Mouse (Mus musculus): ENCODE results near the gene Negr1.

The Negr1 gene

DNA sequence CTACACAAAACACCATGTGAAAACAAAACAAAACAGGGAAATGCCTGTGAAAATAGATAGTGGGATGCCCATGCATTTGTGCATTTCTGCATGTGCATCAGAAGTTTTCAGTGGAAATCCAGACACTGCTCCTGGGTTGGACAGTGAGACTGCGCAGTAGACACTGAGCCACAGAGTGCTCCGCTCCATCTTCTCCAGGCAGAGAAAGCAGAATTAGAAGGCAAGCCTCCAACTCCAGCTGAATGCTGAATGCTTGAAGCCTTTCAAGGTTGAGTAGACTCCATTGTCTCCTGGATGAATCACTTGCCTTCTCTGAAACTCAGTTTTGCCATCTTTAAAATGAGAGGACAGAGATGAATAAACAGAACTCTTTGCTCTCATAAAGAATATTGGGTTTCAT is 546.6 kb downstream of the Negr1 start:
- DNase-seq (ENCODE audit: low read depth): no peak

DNA sequence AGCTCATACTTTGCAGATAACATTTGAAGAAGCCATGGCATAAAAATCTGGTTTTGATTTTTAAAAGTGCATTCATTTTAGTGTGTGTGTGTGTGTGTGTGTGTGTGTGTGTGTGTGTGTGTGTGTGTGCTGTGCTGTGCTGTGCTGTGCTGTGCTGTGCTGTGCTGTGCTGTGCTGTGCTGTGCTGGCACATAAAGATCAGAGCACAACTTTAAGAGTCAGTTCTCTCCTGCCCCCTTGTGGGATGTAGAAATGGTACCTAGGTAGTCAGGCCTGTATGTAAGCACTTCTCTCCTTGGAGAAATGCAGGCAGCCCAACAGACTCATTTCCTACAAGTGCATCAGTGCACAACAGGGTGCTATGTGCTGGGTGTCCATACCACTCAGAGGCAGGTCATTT is 547.7 kb downstream of the Negr1 start:
- no peak for DNase-seq (ENCODE audit: low read depth)

DNA sequence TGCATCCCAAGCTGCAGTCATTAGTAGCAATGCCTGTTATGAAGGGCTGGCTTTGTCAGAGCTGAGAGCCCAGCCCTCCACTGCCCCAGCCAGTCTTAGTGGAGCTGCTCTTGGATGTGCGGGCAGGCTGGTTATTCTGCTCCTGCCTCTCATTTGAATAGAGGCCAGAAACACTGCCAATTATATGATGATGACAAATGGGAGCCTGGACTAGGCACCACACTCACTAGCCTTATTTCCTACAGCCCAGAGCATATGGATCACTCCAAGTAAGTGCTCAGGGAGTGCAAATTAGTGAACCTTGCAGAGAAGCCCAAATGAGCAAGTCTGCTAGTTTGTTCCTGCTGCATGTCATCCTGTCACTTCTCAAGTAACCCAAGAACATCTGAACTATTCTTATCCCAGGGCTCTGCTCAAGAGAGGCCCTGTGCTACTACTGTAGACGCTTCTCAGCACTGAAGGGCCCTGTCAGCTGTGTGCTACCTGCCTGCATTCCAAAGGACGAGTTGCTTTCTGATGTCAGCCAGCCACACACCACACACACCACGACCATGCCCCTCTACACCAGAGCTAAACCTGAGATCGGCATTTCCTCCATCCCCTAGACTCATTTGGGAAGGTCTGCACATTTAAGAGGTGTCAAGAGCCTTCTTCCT is 553.6 kb downstream of the Negr1 start:
- DNase-seq (ENCODE audit: low read depth): no peak

DNA sequence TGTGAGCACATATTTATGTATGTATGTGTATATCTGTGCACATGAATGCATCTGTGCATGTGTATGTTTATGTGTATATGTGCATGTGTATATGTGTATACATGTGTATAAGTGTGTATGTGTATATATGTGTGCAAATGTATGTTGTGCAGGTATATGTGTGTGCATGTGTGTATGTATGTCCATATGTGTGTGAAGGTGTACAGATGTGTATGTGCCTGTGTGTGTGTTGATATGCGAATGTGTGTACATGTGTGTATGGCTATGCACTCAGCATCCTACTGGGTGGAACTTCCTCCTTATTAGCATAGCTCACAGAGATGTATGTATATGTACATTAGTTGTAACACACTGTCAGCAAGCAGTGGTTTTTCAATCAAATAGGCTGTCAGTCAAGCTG is 554.4 kb downstream of the Negr1 start:
- DNase-seq (ENCODE audit: low read depth): no peak

DNA sequence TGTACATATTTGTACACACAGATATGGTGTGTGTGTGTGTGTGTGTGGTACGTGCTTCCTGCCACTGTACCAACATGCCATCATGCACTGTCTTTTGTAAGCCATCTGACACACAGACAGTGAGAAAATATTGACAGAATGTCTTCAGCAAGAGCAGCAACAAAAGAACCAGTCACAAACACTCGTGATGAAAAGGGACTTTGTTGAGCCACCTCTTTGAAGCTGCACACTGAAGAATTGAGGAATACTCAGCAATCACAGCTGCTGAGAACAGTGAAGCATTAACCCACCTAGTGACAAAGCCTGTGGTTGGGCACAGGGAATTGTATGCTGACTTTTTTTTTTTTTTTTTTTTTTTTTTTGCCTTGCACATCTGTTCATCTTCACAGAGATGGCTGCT is 558.3 kb downstream of the Negr1 start:
- no peak for DNase-seq (ENCODE audit: low read depth)

DNA sequence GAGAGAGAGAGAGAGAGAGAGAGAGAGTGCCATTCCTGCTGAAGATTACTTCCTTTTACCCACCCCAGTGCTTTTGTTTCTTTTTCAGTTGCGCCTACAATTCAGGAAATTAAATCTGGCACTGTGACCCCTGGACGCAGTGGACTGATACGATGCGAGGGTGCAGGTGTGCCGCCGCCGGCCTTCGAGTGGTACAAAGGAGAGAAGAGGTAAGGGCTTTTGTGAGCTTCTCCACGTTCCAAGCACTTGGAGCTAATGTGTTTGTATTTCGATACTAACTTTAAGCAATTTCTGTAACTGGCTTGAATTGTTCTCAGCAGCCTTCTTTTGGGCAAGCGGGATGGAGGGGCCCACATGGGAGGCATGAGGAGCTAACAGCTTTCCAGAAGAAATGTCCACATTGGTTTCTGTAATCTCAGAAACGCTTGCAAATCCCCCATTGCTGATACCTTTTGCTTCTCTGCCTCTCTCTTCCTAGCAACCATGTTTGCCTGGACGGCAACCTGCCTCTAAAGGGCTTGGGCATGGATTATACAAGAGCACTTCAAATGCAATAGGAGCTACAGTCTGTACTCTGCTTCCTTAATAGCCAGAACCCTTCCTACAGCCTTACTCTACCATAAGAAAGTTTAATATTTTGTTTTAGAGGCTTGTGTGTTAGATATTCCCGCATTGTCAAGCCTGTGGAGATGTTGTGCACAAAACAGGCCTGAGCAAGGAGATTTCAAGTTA is 584.7 kb downstream of the Negr1 start:
- DNase-seq (ENCODE audit: low read depth): no peak

DNA sequence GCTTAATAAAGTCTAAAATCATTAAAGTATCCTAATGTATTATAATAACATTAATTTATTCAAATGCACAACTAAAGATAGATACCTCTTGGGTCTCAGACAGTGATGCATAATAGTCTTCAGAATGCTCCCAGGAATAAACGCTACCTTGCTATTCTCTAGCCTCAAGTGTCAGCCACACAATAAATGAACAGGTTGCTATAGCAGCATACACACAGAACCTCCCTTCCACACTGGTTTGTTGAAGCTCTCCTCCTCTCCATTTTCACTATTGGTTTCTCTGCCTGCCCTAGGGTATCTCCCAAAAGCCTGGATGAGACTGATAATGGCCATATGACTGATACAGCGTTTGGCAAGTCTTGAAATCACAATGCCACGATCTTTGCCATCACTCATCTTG is 593.3 kb downstream of the Negr1 start:
- no peak for DNase-seq (ENCODE audit: low read depth)

DNA sequence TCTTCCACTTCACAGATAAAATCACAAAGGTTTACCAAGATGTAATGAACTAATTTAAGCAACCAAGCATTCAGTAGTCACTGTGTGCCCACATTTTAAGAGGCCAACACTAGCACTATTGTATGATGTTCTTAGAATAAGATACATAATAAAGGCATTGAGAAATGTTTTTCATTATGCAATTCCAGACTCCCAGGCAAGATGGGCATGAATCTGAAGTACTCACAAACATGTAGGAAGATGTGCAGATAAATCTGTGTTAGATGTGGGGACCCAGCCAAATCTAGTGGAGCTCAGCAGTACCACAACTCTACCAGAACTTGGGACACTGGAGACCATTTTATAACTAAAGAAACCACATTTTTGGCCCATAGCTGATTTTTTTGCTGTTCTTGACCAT is 593.9 kb downstream of the Negr1 start:
- no peak for DNase-seq (ENCODE audit: low read depth)

DNA sequence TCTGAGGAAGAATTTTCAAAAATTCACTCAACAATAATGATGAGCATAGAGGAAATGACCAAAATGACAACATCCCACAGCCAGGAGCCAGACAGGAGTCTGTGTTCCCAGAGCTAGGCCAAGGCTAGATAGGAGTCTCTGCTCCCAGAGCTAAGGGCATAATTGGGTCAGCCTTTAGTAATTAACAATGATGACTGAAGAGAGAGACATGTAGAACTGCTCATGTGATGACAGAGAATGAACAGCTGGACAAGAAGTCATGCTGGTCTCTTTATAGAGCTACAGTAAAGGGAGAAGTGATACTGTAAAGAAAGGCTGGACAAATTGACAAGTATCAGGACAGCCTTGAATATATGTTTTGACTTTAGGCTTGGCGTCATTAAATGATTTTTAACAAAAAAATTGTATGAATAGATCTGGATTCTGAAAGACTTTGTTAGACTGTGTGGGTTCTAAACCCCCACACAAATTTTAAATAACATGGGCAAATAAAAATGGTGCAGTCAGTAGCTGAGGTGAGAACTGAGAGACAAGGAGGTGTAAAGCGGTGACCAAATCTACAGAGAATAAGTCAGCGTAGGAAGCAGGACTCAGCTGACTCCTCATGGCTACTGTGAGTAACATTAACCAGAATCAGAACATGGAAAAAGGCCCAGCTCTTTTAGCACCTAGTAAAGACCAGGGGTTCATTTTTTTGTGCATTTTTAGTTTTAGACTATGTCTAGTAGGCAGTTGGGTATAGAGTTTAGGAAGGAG is 603.4 kb downstream of the Negr1 start:
- no peak for DNase-seq (ENCODE audit: low read depth)

DNA sequence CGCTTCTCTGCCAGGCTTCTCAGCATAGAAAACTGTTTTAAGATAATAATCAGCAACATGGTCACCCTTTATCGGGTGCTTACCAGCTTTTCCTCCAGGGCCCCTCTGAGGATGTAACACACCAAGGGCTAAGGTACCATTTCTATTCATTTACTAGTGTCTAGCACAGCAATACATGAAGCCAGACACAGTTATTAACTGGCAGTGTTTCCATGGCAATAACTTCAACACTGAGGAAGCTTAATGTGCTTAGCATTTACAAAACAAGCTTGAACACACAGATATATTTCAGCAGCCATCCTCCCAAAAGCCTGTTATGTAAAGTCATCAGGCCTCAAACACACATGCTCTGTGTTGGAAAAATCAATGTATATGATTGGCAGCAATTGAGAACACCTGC is 620.4 kb downstream of the Negr1 start:
- DNase-seq (ENCODE audit: low read depth): no peak

DNA sequence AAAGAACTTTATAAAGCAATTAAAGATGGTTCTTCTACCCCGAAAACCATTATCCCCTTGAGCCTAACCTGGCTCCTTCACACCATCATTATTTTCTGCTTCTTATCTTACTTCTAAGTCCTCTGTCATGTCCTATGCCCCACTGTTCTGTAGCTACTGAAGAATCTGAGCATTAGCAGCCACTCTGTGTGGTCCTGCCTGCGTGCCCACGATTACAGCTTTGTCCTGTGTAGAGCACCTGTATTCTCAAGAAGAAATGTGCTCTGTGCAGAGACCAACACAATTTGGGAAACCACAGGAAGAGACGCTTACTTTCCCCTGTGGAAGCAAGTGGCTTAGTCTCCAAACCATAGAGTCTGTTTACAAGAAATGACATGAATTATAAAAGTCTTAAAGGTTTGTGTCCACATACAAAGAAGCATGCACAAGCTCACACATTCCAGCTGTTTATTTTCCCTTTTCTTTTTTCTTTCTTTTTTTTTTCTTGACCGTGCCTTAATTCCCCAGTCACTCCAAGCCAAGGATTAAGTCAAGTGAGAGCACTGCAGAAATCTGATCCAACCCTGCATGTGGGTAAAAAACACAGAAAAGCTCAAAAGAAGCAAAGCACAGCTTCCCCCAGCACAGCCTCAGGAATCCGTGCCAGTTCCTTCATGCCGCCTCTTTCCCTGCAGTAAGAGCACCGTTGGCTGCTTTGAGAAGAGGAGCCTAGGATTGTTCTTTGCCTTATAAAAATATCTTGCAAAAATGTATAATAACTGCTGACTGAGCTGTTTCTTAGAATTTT is 627.5 kb downstream of the Negr1 start:
- no peak for DNase-seq (ENCODE audit: low read depth)

DNA sequence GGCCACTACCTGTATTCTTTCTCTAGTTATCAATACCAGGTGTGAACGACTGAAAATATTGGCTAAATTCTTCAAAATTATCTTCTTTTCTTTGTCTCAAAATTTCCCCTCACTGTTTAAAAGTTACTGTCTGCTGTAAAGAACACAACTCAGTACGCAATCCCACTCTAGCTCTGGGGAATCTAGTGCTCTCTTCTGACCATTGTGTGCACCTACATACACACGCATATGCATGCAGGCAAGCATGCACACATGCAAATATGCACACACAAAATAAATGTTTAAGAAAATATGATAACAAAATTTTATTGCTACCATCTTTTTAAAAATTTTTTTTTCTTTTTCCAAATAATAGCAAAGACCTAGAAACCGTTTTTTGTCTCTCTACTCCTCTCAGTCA is 628.2 kb downstream of the Negr1 start:
- DNase-seq (ENCODE audit: low read depth): no peak

DNA sequence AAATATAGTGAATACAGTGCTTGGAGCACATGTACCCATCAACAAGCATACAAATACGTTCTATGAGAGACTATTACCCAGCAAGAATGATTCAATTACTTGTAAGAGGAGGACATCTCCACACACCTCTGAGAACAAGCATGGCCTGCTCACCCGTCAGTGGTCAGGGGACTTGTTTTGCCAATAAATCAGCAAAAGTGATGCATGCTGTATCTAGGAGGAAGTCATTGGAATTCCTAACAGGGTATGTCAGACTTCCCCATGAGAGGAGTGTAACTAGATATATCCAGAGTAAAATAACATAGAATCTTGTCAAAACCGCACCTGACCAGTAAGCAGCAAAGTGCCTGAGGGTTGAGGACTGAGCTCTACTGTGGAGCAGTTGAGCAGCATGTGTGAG is 629.0 kb downstream of the Negr1 start:
- no peak for DNase-seq (ENCODE audit: low read depth)

DNA sequence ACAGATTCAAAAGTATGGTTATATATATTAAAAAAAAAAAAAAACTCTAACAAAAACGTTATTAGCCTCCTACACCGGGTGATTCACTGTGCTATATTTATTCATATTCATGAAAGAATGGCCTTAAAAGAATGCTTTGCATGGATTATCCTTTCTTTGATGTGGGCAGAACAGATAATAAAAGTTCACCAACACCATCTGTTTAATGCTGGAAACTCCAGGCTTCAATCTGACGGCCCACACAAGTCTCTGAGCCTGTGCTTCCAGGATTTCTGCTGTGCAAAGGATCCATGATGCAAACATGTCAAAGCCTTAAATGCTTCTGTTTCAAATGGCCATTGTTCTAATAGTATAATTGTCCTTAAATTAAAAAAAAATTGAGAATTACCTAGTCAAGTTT is 630.4 kb downstream of the Negr1 start:
- DNase-seq (ENCODE audit: low read depth): no peak

DNA sequence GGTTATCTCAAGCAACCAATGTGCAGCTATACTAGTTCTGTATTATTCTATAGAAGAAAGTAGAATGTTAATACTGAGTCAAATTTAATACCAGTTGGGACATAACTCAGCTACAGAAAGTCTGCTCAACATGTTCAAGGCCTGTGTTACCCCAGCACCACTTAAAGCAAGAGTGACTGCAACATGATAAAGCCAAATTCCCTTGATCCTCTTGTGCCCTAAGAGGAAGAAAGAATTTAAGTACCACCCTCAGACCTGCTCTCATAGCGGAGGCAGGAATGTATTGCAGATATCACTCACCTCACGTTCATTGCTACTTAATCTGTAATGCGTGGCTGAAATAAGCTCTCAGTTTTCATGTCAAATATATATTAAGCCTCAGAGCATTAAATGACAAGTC is 631.5 kb downstream of the Negr1 start:
- no peak for DNase-seq (ENCODE audit: low read depth)

DNA sequence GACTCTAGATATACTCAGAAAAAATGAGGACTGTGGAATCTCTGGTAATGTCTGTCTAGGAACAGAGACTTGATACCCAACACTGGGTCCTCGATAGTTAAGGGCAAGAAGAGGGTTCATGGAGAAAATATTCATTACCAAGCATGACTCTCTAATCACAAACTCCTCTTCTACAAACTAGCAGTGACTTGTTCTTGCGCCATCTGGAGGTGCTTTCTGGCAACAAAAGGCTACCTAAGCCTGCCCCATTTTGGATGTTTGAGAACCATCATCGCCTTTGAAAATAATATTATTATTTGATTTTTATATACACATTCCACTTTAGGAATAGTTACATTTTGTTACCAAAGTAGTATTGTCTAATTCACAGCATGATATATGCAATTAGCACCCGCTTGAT is 637.1 kb downstream of the Negr1 start:
- no peak for DNase-seq (ENCODE audit: low read depth)

DNA sequence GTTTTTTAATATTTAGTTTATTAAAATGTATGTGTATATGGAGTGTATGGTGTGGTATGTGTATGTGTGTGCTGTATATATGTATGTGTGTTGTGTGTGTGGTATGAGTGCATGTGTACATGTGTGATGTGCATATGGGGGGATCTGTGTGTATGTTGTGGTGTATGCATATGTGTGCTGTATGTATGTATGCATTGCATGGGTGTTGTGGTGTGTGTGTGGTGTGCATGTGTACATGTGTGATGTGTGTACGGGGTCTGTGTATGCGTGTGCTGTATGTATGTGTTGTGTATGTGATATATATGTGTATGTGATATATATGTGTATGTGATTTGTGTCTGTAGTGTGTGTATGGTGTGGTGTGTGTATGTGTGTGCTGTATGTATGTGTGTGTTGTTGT is 640.1 kb downstream of the Negr1 start:
- no peak for DNase-seq (ENCODE audit: low read depth)

DNA sequence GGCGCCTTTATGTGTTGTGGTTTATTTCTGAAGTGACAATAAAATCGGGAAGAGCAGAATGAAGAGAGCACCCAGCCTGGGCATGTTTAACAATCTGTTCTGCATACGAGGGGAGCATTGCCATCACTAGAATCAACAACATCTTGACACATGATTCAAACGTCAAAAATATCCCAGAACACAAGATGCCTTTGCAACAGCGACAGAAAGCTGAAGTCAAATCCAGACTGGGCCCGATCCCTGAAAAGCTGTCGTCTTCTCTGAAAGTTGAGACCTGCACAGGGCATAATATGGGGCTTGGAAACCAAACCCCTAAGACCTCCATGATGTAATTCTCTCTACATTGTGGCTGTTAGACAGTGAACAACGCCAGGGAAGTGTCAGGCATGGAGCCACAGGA is 642.0 kb downstream of the Negr1 start:
- DNase-seq (ENCODE audit: low read depth): no peak

DNA sequence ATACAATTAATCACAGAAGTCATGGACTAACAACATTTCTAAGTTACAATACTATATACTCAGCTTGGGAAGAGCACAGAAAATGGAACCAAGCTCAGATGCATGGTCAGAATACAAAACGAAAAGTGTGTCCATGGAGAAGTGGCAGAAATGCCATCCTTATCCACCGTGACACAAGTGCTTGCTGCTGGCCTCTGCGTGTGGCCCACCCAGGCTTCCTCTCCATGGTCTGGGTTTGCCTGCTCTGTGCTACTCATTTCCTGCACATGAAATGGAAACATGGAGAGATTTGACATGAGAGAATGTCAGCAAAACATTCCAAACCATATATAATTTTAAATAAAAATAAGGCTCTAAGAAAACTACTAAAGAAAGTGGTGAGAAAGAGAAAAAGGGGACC is 645.2 kb downstream of the Negr1 start:
- DNase-seq (ENCODE audit: low read depth): no peak

DNA sequence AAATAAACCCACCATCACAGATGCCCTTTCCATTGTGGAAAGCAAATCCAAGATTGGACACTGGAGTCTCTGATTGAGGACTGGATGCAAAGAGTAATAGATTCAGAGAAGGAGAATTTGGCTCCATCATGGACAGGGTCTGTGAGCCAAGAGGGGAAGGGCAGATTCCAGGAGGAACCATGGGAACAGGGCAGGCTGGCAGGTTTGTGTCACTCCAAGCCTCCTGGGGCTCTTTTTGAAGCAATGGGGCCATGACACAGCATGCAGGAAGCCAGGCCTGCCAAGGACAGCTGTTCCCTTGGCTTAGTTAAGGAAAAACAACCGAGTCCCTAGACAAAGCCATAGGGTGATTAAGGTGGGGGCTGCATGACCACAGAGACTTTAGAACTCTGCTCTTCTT is 647.4 kb downstream of the Negr1 start:
- no peak for DNase-seq (ENCODE audit: low read depth)

DNA sequence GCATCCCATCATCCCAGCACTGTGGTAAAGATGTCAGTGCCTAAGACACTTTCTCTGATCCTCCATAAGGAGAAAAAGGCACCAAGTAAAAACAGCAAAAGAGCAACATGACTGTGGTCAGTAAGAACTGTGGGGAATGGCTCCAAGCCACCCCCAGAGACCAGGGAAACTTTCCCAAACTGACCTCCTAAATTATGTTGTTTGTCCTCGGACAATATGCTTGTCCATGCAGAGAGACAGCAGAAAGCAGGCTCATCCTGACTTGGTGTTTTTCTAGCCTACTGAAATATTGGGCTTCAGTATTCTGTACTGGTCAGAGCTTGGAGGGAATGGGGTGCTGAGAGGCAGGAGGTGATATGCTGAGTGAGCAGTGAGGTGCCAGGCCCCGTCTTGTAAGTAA is 647.8 kb downstream of the Negr1 start:
- DNase-seq (ENCODE audit: low read depth): no peak

DNA sequence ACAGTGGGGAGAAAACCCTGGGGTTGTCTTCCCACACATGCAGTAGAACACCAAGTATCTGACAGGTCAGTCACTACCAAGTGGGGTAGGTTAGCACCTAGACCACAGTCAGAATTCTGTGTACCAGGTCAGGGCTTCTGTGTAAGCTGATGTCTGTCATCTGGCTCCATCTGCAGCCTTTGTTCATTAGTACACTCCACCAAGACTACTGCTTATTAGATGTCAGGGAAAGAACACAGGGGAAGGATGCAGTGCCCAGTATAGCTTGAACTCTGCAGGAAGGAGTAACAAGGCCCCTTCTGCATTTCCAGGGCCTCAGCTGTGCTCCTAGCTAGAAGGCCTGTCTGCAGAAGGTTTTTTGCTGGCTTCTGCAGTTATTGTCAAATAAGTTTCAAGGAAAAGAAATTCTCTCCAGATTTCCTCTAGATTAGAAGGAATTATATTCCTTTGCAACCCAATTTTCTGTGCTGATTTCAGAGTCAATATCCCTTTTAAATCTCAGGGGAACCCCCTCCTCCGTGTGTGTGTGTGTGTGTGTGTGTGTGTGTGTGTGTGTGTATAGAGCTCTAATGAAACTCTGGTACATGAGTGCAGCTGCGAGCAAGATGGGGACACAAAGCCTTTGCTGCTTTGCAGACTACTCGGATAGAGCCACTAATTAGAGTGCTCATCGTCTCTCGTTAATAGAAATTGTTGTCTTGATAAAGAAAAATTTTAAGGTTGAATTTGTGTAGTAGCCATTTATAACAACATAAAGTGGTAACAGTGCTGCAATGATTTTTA is 654.5 kb downstream of the Negr1 start:
- DNase-seq (ENCODE audit: low read depth): no peak

Data from c-Kit-positive CD71-negative TER-119-negative erythroid progenitor cells, embryonic 14.5 days (primary cell).